Mouse (Mus musculus): ENCODE data around the gene Gm26602. TPM values are rescaled to one million over a fixed set of nuclear protein-coding genes. Genes with fewer than 3 reads are reported as not detected.
"Not testable (repeated sequence)": the region's sequence is repeated elsewhere in the genome, so short reads cannot be mapped to it uniquely, and the experiment has no call there.

The Gm26602 gene
- polyA plus RNA-seq, 1 experiment from 2014 or later = 11.0 TPM

DNA sequence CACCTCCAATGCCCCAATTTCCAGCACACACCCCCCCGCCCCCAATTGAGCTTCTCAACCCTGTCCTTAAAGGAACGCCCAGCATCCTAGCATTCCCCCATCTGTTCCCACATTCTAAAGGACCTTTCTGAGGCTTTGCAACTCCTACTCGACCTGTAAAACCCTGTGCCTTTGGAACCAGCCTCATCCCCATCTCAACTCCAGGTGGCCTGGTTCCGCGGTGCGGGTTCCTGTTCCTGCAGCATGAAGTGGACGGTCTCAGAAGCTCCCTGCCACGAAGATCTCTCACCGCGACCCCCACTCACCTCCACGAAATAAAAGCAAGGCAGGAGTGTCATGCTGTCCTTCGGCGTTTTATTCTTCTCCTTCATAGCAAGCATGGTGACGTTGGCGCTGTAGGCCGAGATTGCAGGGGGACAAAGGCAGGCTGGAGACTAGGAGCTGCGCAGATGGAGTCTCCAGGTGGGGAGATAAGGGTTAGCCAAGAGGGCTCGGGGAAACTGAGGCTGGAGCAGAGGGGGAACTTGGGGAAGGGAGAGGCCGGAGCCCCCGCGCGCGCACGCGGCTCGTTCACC lies 36.9 kb upstream of the Gm26602 start:
- H3K9me3 ChIP-seq (replicated peaks) = no peaks in the 10 kb centered on the region
- WGBS (ENCODE audit: insufficient replicate concordance) = 3% methylated on average over 26 of the region's 26 CpGs
- peak overlapping the region; percentile 58 for H3K9ac ChIP-seq
- ATAC-seq = no peak
- peaks cover 38% of the 10 kb centered on the region for H3K4me1 ChIP-seq
- H3K4me2 ChIP-seq = peak overlapping the region; percentile 81
- 0 out of 2 replicates have a peak overlapping the region, but pooled peaks have one; percentile 2 for H3K27ac ChIP-seq
- H3K27me3 ChIP-seq (replicated peaks) = peaks cover 46% of the 10 kb centered on the region
- H3K36me3 ChIP-seq = no peaks in the 10 kb centered on the region
- H3K4me3 ChIP-seq = peak overlapping the region; percentile 56

DNA sequence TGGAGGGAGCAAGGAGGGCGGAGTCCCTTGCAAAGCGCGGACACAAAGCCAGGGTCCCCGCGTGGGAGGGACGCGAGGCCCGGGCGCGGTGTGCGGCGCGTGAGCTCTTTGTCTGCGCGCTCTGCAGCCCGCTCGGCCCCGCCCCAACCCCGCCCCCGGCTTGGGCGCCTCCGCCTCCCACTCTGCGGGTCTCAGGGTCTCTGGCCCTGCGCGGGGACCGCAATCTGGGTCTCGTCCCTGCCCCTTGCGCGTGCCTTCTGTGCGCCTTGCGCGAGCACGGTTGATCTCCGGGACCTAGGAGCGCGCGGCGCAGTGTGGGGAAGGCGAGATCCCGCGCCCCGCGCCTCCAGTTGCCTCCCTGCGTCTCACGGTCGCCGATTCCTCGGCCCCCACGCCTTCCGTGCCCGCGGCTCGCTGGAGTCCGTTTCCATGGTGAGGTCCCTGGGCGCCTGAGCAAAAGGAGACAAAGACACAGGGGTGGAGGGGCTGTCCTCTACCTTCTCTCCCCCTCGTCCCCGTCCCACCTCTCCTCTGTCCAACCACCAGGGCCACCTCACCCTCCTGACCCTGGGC lies 36.3 kb upstream of the Gm26602 start, which contains the start of the genes Prtn3 and Plppr3:
Gene Prtn3, plus strand, starts transcription at position 187 of the 573 bp plus-strand sequence.
Gene Plppr3, minus strand, starts transcription at position 345 of the 573 bp plus-strand sequence.
- Histone ChIP-seq H3K4me2 (peak within 1 kb of the TSS; percentile 81), H3K4me1 (peaks cover 41% of the 10 kb centered on the region), H3K4me3 (peak within 1 kb of the TSS; percentile 56), H3K9me3 (replicated peaks) (no peaks in the 10 kb centered on the region), H3K27ac (0 out of 2 replicates have a peak within 1 kb of the TSS, but pooled peaks have one; percentile 2), H3K36me3 (no peaks in the 10 kb centered on the region), H3K9ac (peak within 1 kb of the TSS; percentile 58), H3K27me3 (replicated peaks) (peaks cover 48% of the 10 kb centered on the region)
- WGBS (ENCODE audit: insufficient replicate concordance) = 2% methylated on average over 54 of the region's 57 CpGs
- 0 out of 2 replicates have a peak, but pooled peaks have one; percentile 5 for ATAC-seq

DNA sequence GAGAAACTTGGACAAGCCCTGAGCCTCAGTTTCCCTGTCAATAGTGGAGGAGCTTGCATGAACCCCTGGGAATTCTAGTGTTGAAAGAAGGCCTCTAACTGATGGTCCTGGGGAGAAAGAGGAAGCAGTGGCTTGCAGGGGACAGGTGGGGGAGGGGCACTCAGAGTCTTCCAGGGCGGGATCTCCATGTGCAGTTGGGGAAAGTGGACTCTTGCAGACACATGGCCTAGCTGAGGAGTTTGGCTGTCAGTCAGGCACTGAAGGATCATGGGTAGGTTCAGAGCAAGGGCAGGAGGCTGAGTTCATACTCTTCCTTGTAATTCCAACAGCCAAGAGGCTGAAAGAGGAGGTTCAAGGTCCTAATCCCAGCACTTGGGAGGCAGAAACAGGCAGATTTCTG lies 33.5 kb upstream of the Gm26602 start:
- WGBS (ENCODE audit: insufficient replicate concordance) = 16% methylated on average over 1 of the region's 1 CpGs
- H3K27ac ChIP-seq = peak overlapping the region; percentile 38; the same call in 1 of the 2 replicates
- no peak for ATAC-seq
- H3K9me3 ChIP-seq (replicated peaks) = no peaks in the 10 kb centered on the region
- H3K4me2 ChIP-seq = 0 out of 2 replicates have a peak overlapping the region, but pooled peaks have one; percentile 3
- no peaks in the 10 kb centered on the region for H3K36me3 ChIP-seq
- H3K27me3 ChIP-seq (replicated peaks) = peaks cover 44% of the 10 kb centered on the region
- no peak overlapping the region for H3K9ac ChIP-seq
- H3K4me1 ChIP-seq = peaks cover 68% of the 10 kb centered on the region
- no peak overlapping the region for H3K4me3 ChIP-seq

DNA sequence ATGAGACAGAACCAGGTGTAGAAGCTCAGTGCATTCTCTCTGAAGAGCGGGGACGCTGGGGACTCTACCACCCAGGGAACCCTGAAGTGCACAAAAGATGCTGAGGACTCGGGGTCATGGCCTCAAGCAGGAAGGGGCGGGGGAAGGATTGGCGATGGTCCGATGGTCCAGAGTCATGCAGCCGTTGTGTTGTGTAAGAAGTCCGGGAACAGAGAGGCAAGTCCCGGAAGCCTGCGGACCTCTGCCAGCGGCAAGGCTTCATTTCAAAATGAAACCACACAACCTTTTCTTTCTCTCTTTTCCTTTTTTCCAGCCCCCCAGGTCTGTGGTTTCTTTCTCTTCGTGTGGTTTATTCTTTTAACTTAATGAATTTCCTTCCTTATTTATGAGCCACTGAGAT lies 32.9 kb upstream of the Gm26602 start:
- Histone ChIP-seq H3K27ac (peak overlapping the region; percentile 38; the same call in 1 of the 2 replicates), H3K27me3 (replicated peaks) (peaks cover 42% of the 10 kb centered on the region), H3K4me2 (peak overlapping the region; percentile 34), H3K9ac (no peak overlapping the region), H3K4me1 (peaks cover 74% of the 10 kb centered on the region), H3K9me3 (replicated peaks) (no peaks in the 10 kb centered on the region), H3K4me3 (no peak overlapping the region), H3K36me3 (no peaks in the 10 kb centered on the region)
- WGBS (ENCODE audit: insufficient replicate concordance) = 17% methylated on average over 12 of the region's 12 CpGs
- ATAC-seq = no peak

DNA sequence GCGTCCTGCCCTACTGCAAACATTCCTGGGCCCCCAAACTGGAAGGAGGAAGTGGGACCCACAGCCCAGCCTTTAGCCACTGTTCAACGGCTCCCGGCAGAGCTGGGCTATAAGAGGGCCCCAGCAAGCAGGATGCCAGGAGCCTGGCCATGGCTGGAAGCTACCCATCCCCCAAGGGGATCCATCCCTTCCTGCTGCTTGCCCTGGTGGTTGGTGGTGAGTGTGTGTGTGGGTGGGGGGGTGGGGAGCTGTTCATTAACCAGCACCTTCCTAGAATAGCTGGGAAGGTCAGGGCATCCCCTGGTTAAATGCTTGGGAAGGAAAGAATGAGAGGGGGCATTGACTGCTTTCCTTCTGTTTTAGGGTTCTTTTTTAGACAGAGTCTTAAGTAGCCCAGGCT lies 31.1 kb upstream of the Gm26602 start:
- no peak; the same call in 1 of the 2 replicates for ATAC-seq
- Histone ChIP-seq H3K27me3 (replicated peaks) (peaks cover 34% of the 10 kb centered on the region), H3K9ac (no peak overlapping the region), H3K4me3 (no peak overlapping the region), H3K36me3 (no peaks in the 10 kb centered on the region), H3K27ac (0 out of 2 replicates have a peak overlapping the region, but pooled peaks have one; percentile 2), H3K9me3 (replicated peaks) (no peaks in the 10 kb centered on the region), H3K4me2 (peak overlapping the region; percentile 68; the same call in 1 of the 2 replicates), H3K4me1 (peaks cover 70% of the 10 kb centered on the region)
- 27% methylated on average over 3 of the region's 3 CpGs for WGBS (ENCODE audit: insufficient replicate concordance)

DNA sequence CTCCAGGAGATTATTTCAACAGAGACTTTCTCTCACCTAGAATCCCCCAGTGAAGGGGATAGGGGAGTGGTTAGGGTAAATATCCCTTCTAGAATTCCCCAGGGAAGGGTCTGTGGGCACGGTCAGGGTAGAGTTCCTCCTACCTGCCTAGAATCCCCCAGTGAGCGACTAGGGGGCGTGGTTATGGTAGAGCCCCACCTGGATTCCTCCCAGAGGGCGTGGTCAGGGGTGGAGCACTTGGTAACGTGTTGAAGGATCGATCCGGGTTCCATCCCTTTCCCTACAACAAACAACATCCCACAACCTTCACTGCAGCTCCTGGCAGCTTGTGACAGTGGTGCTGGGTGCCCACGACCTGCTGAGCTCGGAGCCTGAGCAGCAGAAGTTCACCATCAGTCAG lies 29.9 kb upstream of the Gm26602 start:
- Histone ChIP-seq H3K4me3 (peak overlapping the region; percentile 38), H3K27ac (peak overlapping the region; percentile 45; the same call in 1 of the 2 replicates), H3K9me3 (replicated peaks) (no peaks in the 10 kb centered on the region), H3K4me2 (peak overlapping the region; percentile 68), H3K4me1 (peaks cover 68% of the 10 kb centered on the region), H3K9ac (no peak overlapping the region), H3K27me3 (replicated peaks) (peaks cover 22% of the 10 kb centered on the region), H3K36me3 (no peaks in the 10 kb centered on the region)
- ATAC-seq = 0 out of 2 replicates have a peak, but pooled peaks have one; percentile 28
- WGBS (ENCODE audit: insufficient replicate concordance) = 12% methylated on average over 9 of the region's 9 CpGs

DNA sequence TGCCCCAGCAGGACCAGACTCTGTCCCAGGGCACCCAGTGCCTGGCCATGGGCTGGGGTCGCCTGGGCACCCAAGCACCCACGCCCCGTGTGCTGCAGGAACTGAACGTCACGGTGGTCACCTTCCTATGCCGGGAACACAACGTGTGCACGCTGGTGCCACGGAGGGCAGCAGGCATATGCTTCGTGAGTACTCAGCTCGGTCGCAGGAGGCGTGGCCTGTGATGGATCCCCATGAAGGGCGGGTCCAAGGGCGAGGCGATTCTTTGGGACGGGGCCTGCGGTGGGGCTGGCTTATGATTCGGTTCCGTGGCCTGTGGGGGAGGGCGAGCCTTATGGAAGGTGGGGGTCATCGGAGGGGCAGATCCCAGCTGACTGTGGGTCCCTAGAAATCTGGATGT lies 28.7 kb upstream of the Gm26602 start:
- H3K4me2 ChIP-seq = peak overlapping the region; percentile 68
- no peaks in the 10 kb centered on the region for H3K9me3 ChIP-seq (replicated peaks)
- H3K36me3 ChIP-seq = no peaks in the 10 kb centered on the region
- peak overlapping the region; percentile 38 for H3K4me3 ChIP-seq
- peak overlapping the region; percentile 55 for H3K9ac ChIP-seq
- H3K27ac ChIP-seq = 0 out of 2 replicates have a peak overlapping the region, but pooled peaks have one; percentile 32
- peaks cover 21% of the 10 kb centered on the region for H3K27me3 ChIP-seq (replicated peaks)
- 3% methylated on average over 22 of the region's 22 CpGs for WGBS (ENCODE audit: insufficient replicate concordance)
- ATAC-seq = peak; percentile 61
- H3K4me1 ChIP-seq = peaks cover 65% of the 10 kb centered on the region

DNA sequence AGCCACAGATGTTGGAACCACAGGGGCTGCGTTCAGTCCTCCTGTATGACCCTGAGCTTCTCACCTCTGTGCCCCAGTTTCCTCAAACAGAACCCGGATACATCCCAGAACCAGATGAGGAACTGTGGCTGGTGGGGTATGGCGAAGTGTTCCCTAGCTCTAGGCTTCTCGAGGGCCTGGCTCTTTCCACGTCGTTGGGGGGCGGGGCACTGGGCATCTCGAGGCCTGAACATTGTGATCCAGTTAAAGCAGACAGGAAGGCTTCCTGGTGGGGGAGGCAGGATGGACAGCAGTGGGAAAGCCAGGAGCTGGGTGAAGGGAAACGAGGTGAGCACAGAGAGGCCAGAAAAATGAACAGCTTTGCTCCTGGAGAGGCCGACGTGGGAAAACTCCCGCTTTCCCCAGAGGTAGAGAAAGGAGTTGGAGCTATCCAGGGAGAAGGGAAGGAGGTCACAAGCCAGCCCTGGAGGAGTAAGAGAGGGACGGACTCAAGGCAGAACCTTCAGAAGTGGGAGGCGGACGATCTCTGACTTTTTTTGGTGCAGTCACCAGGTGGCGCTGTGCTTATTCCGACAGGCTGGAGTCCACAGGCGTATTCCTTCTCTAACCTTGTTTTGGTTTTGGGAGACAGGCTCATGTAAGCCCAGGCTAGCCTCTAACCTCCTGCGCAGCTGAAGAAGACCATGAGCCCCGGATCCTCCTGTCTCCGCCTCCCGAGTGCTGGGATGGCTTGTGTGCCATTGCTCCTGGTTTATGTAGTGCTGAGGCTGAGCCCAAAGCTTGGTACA lies 27.2 kb upstream of the Gm26602 start:
- no peak for ATAC-seq
- Histone ChIP-seq H3K36me3 (no peaks in the 10 kb centered on the region), H3K9ac (no peak overlapping the region)

DNA sequence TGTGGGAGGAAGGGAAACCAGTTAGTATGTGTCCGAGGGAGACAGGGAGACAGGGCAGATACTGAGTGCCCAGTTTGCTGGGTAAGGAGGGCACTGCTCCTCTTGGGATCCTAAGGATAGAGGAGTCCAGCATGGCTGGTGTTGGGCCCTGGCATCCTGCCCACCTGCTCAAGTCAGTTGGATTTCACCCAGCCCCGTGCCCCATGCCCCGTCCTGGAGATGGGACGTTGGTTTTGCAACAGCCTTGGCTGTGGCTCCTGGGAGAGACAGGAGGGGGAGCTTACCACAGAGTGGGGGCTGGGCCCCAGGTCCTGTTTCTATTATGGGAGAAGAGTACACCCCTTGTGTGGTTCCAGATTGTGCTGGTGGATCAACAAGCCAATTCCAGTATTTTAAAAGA lies 26.2 kb upstream of the Gm26602 start:
- H3K4me2 ChIP-seq = no peak overlapping the region
- peaks cover 44% of the 10 kb centered on the region for H3K4me1 ChIP-seq
- H3K9ac ChIP-seq = no peak overlapping the region
- H3K27ac ChIP-seq = no peak overlapping the region
- no peaks in the 10 kb centered on the region for H3K36me3 ChIP-seq
- no peak overlapping the region for H3K4me3 ChIP-seq
- peaks cover 19% of the 10 kb centered on the region for H3K27me3 ChIP-seq (replicated peaks)
- 37% methylated on average over 4 of the region's 4 CpGs for WGBS (ENCODE audit: insufficient replicate concordance)
- H3K9me3 ChIP-seq (replicated peaks) = no peaks in the 10 kb centered on the region
- no peak for ATAC-seq

More for the DNA sequence above, 27.2 kb upstream of the Gm26602 start:
- Histone ChIP-seq H3K4me1 (peaks cover 50% of the 10 kb centered on the region), H3K4me2 (peak overlapping the region; percentile 25; the same call in 1 of the 2 replicates), H3K9me3 (replicated peaks) (no peaks in the 10 kb centered on the region), H3K27ac (no peak overlapping the region), H3K4me3 (no peak overlapping the region), H3K27me3 (replicated peaks) (peaks cover 21% of the 10 kb centered on the region)
- 15% methylated on average over 22 of the region's 22 CpGs for WGBS (ENCODE audit: insufficient replicate concordance)

DNA sequence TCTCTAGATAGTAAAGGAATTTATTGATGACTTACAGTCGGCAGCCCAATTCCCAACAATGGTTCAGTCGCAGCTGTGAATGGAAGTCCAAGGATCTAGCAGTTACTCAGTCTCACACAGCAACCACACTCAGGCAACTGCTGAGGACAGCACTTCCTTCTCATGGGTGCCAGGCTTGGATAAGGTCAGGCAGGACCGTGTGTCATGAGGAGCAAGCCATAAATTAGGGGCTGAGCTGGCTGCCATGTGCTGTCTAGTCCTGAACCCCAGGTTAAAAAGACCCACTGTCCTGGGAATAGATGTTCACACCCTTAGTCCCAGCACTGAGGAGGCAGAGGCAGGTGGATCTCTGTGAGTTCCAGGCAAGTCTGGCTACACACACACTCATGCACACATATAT lies 25.7 kb upstream of the Gm26602 start:
- H3K9ac ChIP-seq; H3K36me3 ChIP-seq; H3K4me3 ChIP-seq; H3K27ac ChIP-seq; ATAC-seq; H3K4me2 ChIP-seq; H3K9me3 ChIP-seq (replicated peaks): not testable (repeated sequence)
- H3K27me3 ChIP-seq (replicated peaks) = peaks cover 19% of the 10 kb centered on the region; the same call in 1 of the 2 replicates
- 48% methylated on average over 3 of the region's 3 CpGs for WGBS (ENCODE audit: insufficient replicate concordance)
- H3K4me1 ChIP-seq = peaks cover 40% of the 10 kb centered on the region

DNA sequence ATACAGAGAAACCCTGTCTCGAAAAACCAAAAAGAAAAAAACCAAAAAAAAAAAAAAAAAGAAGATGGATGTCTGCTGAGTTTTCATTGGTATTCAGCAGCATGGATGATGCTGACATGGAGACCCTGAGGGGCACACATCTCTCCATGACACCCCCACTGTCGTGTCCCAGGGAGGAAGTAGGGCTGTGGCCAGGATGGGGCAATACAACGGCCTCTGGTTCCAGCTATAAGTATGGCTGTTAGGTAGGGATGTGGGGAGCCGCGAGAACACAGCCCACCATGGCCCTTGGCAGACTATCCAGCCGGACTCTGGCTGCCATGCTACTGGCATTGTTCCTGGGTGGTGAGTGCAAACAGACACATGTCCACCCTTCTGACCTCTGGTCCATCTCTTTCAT lies 24.6 kb upstream of the Gm26602 start, which contains the start of gene Elane:
Gene Elane, plus strand, starts transcription at position 194 of the 400 bp plus-strand sequence.
- Histone ChIP-seq H3K27me3 (replicated peaks) (peaks cover 23% of the 10 kb centered on the region; the same call in 1 of the 2 replicates), H3K36me3 (no peaks in the 10 kb centered on the region), H3K9ac (no peak within 1 kb of the TSS), H3K4me3 (no peak within 1 kb of the TSS), H3K9me3 (replicated peaks) (no peaks in the 10 kb centered on the region), H3K4me1 (peaks cover 29% of the 10 kb centered on the region), H3K27ac (no peak within 1 kb of the TSS), H3K4me2 (no peak within 1 kb of the TSS)
- WGBS (ENCODE audit: insufficient replicate concordance) = 57% methylated on average over 6 of the region's 6 CpGs
- no peak for ATAC-seq
